Mouse (Mus musculus): ENCODE data around the gene Fbxo36.

Fbxo36 gene

GRCm38 (mm10) chr1:84839309-84840017, at the start of gene Fbxo36:
Gene Fbxo36, plus strand, starts transcription at chr1:84839841.
- peak; percentile 91 for DNase-seq (ENCODE audit: low spot score)

DNA sequence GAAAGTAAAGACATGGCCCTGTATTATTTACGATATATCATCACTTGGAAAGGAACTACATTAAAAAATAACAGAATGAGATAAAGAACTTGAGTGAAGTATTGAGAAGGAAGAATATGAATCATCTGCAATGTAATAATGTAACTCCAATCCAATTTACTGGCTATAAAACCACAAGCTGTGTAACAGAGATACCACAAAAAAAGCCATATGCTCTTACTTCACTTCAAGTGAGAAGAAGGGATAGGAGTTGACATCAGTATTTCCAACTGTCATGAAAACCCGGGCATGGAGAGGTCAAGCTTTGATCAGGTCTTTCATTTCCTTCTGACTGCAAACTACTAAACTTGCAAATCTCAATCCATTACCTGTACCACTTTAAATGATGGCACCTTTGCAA, 48.2 kb upstream of the Fbxo36 start:
- no peak for DNase-seq (ENCODE audit: low spot score)

- no peak for DNase-seq (ENCODE audit: low spot score)
Measured at GRCm38 (mm10) chr1:84795335-84795734, 44.3 kb upstream of the Fbxo36 start.

DNA sequence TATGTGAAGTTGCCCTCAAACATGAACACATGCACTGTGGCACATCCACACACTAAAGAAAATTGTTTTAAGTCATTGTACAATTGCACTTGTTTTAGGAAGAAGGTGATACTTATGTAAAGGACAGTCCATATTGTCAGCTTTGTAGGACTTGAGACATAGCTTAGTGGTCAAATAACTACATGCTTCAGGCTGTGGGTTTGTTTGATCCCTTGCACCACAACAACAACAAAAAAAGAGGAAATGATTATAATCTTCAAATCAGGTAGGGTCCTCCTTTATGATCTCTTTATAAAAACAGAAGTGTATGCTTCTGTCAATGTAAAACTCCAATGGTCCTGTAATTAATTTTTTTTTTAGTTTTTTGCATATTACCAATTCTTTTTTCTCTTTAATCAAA, 40.5 kb upstream of the Fbxo36 start:
- DNase-seq (ENCODE audit: low spot score), result no peak

DNA sequence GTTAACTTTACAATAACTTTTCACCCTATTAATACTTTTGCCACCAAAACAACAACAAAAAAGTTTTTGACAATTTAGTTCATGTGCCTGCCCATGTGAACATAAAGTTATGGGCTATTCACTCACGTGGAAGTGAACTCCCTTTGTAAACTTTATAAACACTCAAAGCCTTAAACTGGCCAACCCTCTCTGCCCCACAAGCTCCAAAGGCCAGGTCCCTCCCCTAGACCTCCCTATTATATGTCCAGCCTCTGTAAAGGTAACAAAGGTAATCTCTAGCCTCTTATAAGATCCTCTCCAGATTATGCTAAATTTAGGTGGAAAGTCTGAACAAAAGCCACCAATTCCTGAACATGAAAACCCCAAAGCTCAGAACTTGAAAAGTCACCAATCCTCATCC, 35.9 kb upstream of the Fbxo36 start:
- DNase-seq (ENCODE audit: low spot score), result no peak

GRCm38 (mm10) chr1:84817596-84817995, 22.0 kb upstream of the Fbxo36 start:
- DNase-seq (ENCODE audit: low spot score), result no peak

DNA sequence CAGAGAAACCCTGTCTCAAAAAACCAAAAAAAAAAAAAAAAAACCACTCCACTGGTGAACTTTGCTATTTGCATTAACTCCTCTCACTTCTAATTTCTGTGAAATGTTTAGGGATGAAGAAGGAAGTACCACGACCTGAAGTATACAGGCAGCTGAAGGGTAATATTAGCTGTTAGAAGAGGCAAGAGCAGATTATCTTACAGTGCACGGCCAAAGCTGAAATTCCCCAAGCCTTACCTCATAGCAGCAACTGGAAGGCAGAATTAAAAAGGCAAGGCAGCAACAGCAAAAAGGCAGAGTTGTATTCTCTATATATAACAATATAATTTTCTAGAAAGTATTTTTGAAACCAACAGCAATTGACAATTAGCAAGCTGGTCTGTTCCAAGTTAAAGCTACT, 14.6 kb upstream of the Fbxo36 start:
- DNase-seq (ENCODE audit: low spot score), result no peak

GRCm38 (mm10) chr1:84837523-84838145, 2.0 kb upstream of the Fbxo36 start:
- no peak for DNase-seq (ENCODE audit: low spot score)

GRCm38 (mm10) chr1:84838156-84838555, 1.5 kb upstream of the Fbxo36 start:
- DNase-seq (ENCODE audit: low spot score), result peak; percentile 36

DNA sequence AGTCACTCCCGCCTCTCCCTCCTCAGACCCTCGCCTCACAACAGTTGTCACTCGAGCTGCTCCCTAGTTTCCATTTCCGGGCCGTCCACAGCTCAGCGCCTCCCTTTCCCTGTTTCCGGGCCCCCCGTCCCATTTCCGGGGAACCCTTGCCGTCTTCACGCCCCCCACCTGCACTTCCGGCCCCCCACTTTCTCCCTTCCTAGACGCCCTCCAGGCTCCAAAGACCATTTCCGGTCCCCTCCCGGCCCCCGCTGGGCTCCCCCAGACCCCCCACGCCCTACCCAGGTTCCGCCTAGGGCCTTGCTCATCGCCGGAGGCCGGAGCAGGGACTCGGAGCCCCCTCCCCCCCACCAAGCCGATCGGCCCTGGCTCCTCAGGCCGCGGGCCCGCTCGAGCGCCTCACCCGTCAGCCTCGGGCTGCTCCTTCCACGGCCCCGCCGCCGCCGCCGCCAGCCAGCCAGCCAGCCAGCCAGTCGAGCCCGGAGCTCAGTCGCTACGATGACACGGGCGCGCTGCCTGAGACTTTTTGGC, 955 bp upstream of the Fbxo36 start:
- peak; percentile 65 for DNase-seq (ENCODE audit: low spot score)

GRCm38 (mm10) chr1:84840018-84840664, 500 bp downstream of the Fbxo36 start, which contains the start of gene Trip12:
Gene Trip12, minus strand, starts transcription at chr1:84840516.
- peak; percentile 58 for DNase-seq (ENCODE audit: low spot score)

GRCm38 (mm10) chr1:84841061-84841460, 1.4 kb downstream of the Fbxo36 start:
- DNase-seq (ENCODE audit: low spot score), result no peak

GRCm38 (mm10) chr1:84843366-84843765, 3.7 kb downstream of the Fbxo36 start:
- no peak for DNase-seq (ENCODE audit: low spot score)

DNA sequence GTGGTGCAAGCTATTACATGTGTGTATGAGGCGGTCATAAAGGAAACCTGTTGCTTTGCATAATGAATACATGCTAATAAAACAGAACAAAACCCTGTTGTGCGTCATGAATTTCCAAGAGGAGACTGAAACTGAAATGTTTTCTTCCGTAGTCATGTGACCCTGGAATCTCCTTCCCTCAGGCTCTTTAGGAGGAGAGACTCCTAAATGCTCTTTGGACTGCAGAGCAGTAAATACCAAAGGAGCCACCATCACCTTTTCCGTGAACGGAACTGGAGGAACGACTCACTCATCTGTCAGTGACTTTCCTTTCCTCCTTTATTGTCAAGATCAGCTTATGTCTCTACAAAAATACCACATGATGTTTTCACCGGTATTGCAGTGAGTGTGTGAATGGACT, 8.1 kb downstream of the Fbxo36 start:
- DNase-seq (ENCODE audit: low spot score), result no peak

DNA sequence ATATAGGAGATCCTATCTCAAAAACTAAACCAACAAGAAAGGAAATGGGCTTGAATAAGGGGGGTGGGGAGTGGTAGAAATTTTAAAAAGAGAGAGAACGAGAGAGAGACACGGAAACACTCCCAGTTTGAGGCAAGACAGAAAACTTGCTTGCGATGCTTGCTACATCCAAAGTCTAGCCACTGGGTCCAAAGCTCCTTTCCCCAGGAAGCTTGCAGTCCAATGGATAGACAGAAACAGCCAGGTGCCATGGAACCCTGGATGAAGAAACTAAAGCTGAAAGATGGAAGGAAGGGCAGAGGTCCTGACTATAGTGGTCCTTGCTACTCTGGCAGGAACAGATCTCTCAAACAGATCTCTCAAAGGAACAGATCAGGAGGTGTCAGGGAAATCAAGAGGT, 8.7 kb downstream of the Fbxo36 start:
- DNase-seq (ENCODE audit: low spot score), result no peak

- DNase-seq (ENCODE audit: low spot score), result no peak
Measured at GRCm38 (mm10) chr1:84848801-84849455, 9.3 kb downstream of the Fbxo36 start.

DNA sequence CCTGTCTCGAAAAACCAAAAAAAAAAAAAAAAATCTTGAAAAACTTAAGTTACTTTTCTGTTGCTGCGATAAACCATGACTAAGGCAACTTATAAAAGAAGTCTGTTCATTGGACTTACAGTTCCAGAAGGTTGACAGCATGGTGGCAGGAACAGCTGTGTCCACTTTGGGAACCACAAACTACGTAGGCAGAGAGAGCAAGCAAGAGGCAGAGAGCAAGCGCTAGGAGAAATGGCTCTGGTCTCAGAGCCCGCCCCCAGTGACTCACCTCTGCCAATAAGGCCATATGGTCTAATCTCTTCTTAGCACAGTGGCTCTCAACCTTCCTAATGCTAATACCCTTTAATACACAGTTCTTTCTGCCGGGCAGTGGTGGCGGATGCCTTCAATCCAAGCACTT, 10.2 kb downstream of the Fbxo36 start:
- DNase-seq (ENCODE audit: low spot score), result no peak

DNA sequence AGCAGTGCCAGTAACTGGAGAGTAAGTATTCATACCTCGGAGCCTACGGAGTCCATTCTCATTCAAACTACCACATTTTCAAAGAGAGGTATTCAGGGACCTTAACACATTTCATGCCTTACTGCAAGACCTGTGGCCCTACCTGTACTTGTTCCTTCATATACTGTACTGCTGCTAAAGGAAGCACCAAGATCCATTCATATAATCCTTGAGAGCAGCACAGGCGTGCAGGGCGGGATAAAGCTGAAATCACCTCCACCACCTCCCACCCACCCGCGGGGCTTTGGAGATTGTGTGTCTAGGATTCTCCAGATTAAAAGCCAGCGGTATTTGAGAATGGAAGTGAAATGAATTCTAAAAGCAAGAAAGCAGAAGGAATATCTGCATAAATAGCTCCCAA, 10.8 kb downstream of the Fbxo36 start:
- DNase-seq (ENCODE audit: low spot score), result no peak

GRCm38 (mm10) chr1:84851512-84852235, 12.0 kb downstream of the Fbxo36 start:
- no peak for DNase-seq (ENCODE audit: low spot score)

DNA sequence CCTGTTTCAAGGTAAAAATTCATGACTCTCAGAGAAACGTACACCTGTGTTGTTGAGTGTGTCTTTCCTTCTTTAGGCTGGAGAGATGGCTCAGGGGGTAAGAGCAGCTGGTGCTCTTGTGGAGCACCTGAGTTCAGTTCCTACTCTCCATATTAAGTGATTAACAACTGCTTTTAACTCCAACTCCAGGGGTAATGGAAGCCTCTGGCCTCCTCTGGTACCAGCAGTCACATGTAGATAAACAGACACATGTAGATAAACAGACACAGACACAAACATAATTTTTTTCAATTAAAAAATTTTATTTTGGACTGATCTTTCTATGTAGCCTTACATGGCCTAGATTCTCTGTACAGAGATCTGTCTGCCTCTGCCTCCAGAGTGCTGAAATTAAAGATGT, 14.1 kb downstream of the Fbxo36 start:
- no peak for DNase-seq (ENCODE audit: low spot score)

GRCm38 (mm10) chr1:84854966-84855365, 15.3 kb downstream of the Fbxo36 start:
- no peak for DNase-seq (ENCODE audit: low spot score)

- DNase-seq (ENCODE audit: low spot score), result no peak
Measured at GRCm38 (mm10) chr1:84855756-84856155, 16.1 kb downstream of the Fbxo36 start.
